Comparison of ENCODE assay signal across 27 mouse cellular contexts in the genomic region with DNA sequence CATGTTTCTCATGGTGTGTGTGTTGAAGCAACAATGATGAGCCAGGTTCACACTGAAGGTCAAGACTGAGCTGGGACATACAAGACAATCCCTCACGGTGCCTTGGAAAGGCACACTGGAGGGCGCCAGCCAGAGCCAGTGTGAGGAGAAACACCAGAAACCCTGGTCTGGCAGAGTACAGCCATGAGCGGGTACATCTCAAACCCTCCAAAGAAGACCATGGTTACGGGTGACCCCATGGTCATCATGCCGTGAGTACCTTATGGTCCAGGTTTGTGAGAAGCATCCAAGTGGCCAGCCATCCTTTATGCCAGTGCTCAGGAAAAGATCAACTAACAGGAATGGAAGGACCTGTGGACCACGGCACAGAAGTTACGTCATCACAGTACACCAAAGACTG.
"Had no signal": no experiment of that assay in that cellular context is flagged by ENCODE, and none has a peak within 500 bp of the region (broad histone marks: within the 10 kb centered on the region; RNA-seq: fewer than 3 reads in every experiment).

No protein-coding gene starts in this region.

- ATAC-seq: forebrain, embryonic 13.5 days; forebrain, embryonic 15.5 days; forebrain, embryonic 16.5 days; forebrain, postnatal 0 days had no signal

- H3K4me2 ChIP-seq: embryonic facial prominence, embryonic 12.5 days; embryonic facial prominence, embryonic 13.5 days; embryonic facial prominence, embryonic 15.5 days; forebrain, embryonic 12.5 days; forebrain, embryonic 13.5 days; forebrain, embryonic 15.5 days had no signal

- H3K4me1 ChIP-seq: embryonic facial prominence, embryonic 10.5 days; embryonic facial prominence, embryonic 12.5 days; embryonic facial prominence, embryonic 13.5 days; embryonic facial prominence, embryonic 15.5 days; forebrain, embryonic 12.5 days; forebrain, embryonic 13.5 days; forebrain, embryonic 15.5 days had no signal

- H3K36me3 ChIP-seq: embryonic facial prominence, embryonic 10.5 days; embryonic facial prominence, embryonic 12.5 days; embryonic facial prominence, embryonic 13.5 days; embryonic facial prominence, embryonic 15.5 days; forebrain, embryonic 10.5 days; forebrain, embryonic 12.5 days; forebrain, embryonic 15.5 days had no signal

- H3K9me3 ChIP-seq: embryonic facial prominence, embryonic 12.5 days; embryonic facial prominence, embryonic 13.5 days; embryonic facial prominence, embryonic 15.5 days; forebrain, embryonic 10.5 days; forebrain, embryonic 12.5 days; forebrain, embryonic 13.5 days; forebrain, embryonic 15.5 days had no signal

- H3K27me3 ChIP-seq: embryonic facial prominence, embryonic 12.5 days; embryonic facial prominence, embryonic 13.5 days; embryonic facial prominence, embryonic 15.5 days; forebrain, embryonic 12.5 days; forebrain, embryonic 13.5 days; forebrain, embryonic 15.5 days had no signal

- H3K27ac ChIP-seq: embryonic facial prominence, embryonic 10.5 days; embryonic facial prominence, embryonic 12.5 days; embryonic facial prominence, embryonic 13.5 days; embryonic facial prominence, embryonic 15.5 days; forebrain, embryonic 10.5 days; forebrain, embryonic 12.5 days; forebrain, embryonic 13.5 days; forebrain, embryonic 15.5 days; gastrocnemius, adult 2 months; heart, adult 2 months had no signal

- H3K4me3 ChIP-seq: embryonic facial prominence, embryonic 10.5 days; embryonic facial prominence, embryonic 12.5 days; embryonic facial prominence, embryonic 13.5 days; embryonic facial prominence, embryonic 15.5 days; erythroblast, embryonic 14.5 days; forebrain, embryonic 10.5 days; forebrain, embryonic 12.5 days; forebrain, embryonic 13.5 days; forebrain, embryonic 15.5 days; gastrocnemius, adult 2 months; heart, adult 2 months had no signal

- H3K9ac ChIP-seq: embryonic facial prominence, embryonic 12.5 days; embryonic facial prominence, embryonic 13.5 days; embryonic facial prominence, embryonic 15.5 days; forebrain, embryonic 12.5 days; forebrain, embryonic 13.5 days; forebrain, embryonic 15.5 days; forebrain, postnatal 0 days had no signal

- DNase-seq: cerebellum, adult 2 months; cerebellum, adult 8-10 months; cerebellum, adult 9-10 months; cerebellum, adult 9-11 months; cerebellum, postnatal 10 days; cerebellum, postnatal 14 days; cerebellum, postnatal 25 days; cerebellum, postnatal 36 days; embryo, embryonic 11 days; forebrain, postnatal 0 days; gastrocnemius, adult 2 months; gastrocnemius, postnatal 10 days; gastrocnemius, postnatal 14 days; gastrocnemius, postnatal 25 days; gastrocnemius, postnatal 36 days; heart, adult 18-20 months; heart, adult 2 months had no signal
